Mouse (Mus musculus): ENCODE data around the gene Vegfa.
A peak's percentile ranks its signal among the peaks of the same experiment; 100 is the strongest.

The Vegfa gene

DNA sequence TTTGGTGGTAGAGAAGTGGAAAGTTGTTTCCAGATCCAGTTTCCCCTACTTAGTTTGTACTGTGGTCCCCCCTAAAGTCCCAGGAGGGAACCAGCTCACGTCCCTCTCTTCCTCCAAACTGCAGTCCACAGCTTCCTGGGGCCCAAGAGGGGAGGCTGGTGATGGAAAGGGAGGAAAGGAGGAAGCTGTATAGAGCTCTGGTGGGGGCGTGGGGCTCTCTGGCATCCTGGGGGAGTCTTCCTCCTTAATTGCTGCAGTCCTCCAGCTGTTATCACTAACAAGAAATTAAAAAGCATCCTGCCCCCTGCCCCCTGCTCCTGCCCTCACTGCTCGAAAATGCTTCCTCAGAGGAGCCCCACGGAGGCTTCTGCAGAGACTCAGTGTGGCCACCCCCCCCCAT is 17.4 kb upstream of the Vegfa start:
- no peak for DNase-seq

DNA sequence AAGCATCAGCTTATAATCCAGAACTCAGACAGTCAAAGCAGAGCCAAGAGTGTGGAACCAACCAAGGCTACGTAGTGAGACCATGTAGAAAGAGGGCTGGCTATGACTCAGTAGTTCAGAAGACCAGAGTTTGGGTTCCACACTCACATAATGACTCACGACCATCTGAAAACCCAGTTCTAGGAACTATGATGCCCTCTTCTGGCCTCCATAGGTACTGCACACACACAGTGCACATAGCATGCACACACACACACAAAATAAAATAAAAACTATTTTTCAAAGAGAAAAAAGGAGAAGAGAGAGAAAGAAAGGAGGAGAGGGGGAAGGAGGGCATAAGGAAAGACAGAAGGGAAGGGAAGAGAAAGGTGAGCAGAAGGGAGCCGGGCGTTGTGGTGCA is 16.0 kb upstream of the Vegfa start:
- DNase-seq, result no peak

DNA sequence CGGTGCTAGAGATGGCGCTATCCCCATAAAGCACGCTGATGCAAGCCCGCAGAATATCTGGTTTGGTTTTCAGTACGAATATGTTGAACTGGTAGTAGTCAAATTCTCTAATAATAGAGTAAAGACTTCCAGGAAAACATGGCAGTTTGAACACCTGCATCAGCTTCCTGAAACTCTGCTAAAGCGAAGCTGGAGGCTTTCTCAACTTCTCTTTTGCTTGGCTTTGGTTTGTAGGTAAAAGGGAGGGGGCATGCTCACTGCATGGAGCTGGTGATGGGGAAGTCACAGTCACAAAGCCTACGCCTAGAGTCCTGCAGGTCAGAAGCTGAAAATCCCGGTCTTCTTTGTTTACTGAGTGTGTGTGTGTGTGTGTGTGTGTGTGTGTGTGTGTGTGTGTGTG is 13.6 kb upstream of the Vegfa start:
- DNase-seq, result no peak

DNA sequence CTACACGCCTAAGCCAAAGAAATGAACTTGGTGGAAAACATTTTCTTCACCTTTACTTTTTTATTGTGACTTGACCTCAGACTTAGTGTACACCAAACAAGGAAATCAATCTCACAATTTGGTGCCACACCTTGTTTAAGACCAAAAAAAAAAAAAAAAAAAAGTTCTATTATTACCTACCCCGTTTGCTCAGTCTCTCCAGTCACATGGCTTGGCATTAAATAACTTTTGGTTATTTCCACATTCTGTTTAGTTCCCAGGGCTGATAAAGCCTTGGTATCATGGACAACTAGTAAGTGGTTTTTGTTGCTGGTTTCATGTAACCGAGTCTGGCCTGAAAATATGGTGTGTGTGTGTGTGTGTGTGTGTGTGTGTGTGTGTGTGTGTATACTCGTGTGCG is 12.8 kb upstream of the Vegfa start:
- no peak for DNase-seq

DNA sequence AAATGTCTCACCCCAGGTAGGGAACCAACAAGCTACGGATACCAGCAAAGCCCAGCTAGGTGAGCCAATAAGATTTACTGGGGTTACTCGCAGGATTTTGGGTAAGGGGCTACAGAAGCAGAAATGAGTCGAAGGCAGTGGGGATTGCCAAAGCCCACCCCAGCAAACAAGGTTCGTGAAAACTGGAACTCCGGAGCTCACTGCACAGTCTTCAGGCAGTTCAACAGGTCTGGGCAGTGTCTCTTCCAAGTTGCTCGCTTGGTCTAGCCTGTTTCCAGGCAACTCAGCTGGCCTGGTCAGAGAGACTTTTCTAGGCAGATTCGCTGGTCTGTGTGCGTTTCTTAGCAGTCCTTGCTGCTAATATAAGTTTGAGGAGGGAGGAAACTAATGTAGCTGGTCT is 10.0 kb upstream of the Vegfa start:
- no peak for DNase-seq

DNA sequence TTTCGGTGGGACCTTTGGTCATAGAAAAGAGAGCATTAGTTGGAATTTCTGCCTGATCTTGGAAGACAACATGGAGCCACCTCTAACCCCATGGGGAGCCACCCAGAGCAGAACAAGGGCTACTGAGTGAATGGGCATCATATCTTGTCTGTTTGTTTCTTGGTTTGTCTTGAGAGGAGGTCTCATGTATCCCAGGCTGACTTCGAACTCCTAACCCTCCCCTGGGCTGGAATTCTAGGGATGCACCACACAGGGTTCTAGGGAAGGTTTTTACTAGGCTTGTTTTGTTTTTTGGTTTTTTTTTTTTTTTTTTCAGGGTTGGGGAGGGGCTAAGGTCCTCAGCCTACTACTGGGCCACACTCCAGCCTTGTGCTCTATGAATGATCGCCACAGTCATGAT is 9.5 kb upstream of the Vegfa start:
- no peak for DNase-seq

DNA sequence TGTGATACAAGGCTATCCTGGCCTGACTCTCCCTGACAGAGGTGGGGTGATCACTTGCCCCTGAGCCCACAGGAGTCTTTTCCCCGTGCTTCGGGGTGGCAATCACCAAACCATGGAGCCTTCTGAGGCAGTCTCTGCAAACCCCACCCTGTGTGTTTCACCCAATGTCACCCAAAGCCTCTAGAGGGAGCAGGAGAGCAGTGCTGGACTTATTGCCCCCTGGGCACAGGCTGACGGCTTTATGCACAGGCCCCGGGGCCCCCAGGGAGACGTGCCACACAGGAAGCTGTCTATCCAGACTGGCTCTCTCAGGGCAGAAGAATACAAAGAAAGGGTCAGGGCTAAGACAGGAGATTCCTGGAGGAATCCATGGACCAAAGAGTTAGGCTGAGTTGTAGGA is 9.1 kb upstream of the Vegfa start:
- peak; percentile 65 for DNase-seq

DNA sequence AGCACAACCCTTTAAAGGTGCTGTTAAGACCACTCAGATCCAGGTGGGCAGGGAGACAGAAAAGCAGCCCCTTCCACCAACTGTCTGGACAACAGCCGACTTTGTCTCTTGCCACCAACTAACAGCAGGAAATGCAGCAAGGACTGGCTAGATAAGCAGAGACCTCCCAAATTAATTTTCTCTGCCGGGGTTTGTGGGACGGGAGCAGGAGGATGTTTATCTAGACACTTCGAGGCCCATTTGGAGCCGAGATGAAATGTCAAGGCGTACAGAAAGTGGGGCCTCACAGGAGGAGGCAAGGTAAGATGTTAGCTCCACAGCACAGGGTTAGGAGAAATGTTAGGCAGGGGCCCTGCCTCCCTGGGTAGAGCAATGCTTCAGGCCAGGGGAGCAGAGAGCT is 8.4 kb upstream of the Vegfa start:
- DNase-seq, result no peak

DNA sequence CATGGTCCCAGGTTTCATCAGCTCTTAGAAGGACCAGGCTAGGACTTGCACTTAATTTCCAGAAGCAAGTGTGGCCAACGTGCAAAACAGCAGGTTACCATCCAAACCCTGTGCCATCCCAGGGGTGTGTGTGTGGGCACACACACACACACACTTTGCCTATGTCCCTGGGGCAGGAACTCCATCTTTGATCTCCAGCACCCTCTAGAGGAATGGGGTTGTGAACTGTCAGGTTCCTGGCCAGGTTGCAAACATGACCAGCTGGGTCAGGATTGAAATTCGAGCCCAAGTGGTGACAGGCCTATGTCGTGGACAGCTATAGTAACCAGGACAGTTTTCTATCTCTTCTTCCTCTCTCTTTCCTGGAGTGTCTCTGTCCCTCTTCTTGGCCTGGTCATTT is 6.7 kb upstream of the Vegfa start:
- DNase-seq, result no peak

DNA sequence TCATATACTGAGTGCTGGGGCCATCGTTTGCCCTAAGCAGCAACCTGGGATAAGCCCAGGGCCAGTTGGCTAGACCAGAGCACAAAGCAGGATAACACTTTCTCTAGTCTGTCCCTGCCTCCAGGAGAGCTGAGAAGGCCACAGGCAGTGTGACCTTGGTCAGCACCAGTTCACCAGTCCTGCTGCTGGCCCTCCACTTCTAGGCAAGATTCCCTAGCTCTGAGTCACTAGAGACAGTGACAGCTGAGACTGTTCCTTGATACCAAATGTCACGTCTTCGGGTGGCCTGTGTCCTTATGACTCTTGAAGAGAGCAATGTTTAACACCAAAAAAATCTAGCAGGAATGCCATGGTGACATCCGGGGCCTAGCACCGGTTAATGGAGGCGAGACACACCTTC is 4.2 kb upstream of the Vegfa start:
- DNase-seq, result no peak

DNA sequence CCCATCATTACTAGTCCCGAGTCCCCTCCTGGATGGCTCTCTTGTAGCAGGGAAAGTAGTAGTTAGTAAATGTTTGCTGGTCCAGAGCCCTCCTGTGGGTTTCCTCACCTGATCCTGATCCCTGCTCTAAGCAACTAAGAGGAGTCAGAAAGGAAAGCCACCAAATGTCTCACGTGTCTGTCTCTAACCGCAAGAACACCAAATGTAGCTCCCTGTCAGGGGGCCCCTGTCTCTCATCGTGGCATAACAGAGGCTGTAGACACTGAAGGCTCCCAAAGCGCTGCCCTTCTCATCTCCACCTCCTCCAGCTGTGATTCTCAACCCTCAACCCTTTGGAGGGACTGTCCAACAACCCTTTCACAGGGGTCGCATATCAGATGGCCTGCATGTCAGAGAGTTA is 1.9 kb upstream of the Vegfa start:
- DNase-seq, result no peak

DNA sequence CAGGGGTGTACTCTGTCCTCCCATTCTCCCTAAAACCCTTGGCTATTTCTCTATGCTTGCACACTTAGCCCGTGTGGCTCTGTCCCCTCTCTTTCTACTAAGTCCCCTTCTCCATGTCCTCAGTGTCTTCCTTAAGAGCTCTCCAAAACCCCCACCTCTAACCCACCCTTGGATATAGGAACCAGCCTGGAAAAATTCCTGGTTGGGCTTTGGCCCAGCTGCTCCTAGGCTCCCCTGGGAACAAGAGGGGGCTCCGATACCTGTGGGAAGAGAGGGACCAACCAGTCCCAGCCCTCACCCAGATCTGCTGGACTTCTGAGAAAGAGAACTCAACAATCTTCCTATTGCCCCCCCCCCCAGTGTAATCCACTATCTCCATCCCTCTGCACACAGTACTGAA is 1.4 kb upstream of the Vegfa start:
- no peak for DNase-seq

DNA sequence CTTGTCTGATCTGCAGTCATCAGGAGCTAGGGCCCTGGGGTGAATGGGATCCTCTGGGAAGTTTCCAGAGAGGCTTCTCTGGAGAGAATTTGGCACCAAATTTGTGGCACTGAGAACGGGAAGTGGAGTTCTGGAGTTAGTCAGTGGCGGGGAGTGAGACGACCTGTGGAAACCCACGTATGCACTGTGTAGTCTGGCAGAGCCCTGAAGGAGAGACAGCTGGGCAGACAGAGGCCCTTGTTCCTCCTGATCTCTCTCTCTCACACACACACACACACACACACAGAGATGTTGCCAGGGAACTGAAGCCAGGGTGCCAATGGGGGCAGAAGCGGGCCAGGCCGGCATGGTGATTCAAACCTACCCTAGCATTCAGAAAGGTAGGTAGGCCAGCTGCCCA is 953 bp upstream of the Vegfa start:
- DNase-seq, result no peak

DNA sequence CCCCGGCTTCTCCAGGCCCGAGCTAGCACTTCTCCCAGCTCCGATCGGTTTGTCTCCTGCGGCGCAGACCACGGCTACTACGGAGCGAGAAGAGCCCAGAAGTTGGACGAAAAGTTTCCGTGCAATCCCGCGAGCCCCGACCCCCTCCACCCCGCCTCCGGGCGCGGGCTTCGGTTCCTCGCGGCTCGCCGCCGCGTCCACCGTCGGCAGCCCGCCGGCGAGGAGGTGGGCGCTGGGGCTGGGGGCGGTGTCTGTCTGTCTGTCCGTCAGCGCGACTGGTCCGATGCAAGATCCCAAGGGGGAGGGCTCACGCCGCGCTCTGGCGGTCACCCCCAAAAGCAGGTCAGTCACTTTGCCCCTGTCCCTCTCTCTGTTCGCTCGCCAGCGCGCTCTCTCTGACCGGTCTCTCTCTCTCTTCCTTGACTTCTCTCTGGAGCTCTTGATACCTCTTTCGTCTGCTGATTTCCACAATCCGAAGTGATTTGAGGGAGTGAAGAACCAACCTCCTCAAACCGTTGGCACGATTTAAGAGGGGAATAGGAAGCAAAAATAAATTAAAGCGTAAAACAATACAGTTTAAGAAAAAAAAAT is 453 bp downstream of the Vegfa start:
- DNase-seq, result peak; percentile 72

DNA sequence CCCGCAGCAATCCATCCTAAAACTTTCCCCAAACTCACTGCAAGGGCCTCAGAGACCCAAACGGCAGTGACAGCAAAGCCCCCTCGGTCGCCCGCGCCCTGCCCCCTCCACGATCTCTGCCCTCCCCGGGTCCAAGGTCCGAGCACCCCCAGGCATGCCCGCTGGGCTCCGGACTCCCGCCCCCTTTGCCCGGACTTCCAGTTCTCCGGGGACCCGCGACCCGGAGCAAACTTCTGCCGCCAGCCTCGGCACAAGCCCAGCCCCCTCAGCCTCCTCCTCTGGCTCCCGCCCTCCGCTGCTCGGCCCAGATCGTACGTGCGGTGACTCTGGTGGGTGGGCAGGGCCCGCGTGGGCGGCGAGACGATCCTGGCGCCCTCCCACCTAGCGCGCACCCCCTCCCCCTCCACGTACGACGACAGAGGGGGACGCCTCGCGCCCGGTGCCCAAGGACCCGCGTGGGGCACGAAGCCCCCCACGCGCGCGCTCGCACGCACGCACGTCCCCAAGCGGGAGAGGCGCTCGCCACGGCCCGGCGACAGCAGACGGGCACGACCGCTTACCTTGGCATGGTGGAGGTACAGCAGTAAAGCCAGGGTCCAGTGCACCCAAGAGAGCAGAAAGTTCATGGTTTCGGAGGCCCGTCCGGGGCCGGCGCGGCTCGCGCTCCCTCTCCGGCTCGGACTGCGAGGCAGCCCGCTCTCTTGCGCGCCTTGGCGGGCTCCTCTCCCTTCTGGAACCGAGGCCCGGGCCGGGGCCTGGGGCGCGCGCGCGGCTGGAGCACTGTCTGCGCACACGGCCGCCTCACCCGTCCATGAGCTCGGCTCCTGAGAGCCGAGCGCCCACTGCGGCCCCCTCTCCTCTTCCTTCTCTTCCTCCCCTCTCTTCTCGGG is 1.2 kb downstream of the Vegfa start:
- peak; percentile 81 for DNase-seq

DNA sequence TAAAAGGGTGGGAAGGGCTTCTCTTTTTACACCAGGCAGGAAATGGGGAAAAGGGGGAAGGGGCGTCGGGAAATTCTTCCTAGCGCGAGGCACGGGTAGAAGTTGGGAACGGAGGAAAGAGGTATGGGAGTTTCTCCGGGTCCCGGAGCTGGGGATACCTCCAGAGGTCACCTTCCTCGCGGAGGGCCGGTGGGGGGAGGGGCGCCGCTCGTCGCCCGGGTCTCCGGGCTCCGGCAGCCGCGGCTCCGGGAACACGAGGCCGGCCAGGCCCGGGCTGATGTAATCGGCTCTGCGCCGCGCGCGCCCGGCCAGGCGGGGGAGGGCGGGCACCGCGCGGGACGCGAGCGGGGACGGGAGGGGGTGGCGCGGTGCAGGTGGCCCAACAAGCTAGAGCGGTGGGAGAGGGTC is 1.8 kb downstream of the Vegfa start:
- peak; percentile 73 for DNase-seq

DNA sequence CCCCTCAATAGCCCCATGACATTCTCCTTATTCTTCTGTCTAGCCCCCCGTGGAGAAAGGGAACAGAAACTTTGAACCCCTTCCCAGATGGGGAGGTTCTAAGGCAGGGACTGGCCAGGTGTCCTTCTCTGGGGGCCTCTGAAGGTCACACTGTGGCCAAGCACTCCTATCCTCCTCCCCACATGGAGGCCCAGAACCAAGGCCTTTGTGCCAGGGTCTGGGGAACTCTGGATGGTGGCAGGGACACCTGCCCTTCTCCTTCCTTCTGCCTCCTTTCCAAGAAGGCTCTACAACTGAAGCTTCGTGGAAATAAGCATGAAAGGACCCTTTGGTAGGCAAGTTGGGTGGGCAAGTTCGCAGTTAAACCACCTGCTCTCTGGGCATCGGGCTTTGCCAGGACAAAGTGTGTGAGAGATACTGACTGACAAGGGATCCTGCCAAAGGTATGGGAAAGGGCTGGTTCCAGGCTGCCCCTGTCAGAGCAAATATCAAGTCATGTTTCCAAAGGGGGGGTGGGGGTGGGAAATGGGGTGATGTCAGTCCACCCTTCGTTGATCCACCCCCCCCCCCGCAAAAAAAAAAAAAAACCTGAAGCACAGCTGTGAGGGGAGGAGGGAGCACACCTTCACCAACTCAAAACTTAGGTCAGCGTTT is 2.5 kb downstream of the Vegfa start:
- DNase-seq, result no peak

DNA sequence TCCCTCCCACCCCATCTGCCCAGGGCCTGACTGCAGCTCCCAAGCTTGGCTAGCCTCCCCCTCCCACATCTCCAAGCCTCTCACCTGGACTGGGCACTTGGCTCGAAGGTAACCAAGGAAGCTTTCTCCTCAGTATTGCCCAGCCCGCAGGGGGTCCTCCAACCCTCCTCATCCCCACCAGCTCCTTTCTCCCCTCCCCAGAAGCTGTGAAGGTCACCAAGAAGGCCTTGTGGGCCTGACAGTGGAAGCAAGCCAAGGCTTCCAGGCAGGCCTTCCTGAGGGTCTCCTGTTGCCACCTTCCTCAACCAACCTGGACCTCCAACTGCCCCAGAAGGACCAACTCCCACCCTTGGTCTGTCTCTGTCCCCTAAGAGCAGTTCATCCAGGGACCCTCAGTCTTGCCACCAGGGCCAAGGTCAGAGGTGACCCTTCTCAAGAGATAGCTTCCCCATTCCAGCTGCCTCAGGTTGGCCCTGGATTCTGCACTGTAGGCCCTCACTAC is 3.1 kb downstream of the Vegfa start:
- DNase-seq, result no peak

DNA sequence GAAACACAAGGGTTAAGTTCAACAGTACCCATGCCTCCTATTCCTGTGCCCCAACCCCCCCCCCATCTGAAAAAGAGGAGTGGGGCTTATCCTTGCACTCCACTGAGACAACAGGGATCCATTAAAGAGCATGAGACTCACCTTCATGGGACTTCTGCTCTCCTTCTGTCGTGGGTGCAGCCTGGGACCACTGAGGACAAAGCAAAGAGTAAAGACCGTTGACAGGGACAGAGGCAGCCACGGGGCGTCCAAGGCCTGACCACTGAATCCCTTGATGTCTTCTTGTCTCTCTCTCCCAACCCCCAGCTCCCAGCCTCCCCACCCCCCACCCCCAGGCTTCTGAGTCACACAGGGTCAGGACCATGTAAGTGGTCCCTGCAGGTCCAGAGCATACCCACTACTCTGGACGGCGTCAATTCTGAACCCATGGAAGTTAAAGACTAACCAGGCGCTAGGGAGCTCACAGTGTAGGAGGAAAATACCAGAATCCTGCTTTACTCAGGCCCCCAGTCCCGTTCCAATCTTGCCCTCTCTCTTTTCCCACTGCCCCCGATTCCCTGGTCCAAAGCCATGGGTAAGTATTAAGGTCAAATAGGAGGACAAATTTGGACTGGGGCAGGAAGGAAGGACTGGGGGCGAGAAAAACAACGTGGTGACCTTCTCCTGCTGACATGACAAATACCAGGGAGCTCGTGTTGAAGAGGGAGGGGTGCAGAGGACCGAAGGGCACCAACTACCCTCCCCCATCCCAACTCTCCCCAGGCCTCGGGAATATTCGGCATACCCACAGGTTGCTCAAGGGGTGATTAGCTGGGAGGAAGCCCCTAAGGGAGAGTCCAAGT is 3.7 kb downstream of the Vegfa start:
- DNase-seq, result no peak

DNA sequence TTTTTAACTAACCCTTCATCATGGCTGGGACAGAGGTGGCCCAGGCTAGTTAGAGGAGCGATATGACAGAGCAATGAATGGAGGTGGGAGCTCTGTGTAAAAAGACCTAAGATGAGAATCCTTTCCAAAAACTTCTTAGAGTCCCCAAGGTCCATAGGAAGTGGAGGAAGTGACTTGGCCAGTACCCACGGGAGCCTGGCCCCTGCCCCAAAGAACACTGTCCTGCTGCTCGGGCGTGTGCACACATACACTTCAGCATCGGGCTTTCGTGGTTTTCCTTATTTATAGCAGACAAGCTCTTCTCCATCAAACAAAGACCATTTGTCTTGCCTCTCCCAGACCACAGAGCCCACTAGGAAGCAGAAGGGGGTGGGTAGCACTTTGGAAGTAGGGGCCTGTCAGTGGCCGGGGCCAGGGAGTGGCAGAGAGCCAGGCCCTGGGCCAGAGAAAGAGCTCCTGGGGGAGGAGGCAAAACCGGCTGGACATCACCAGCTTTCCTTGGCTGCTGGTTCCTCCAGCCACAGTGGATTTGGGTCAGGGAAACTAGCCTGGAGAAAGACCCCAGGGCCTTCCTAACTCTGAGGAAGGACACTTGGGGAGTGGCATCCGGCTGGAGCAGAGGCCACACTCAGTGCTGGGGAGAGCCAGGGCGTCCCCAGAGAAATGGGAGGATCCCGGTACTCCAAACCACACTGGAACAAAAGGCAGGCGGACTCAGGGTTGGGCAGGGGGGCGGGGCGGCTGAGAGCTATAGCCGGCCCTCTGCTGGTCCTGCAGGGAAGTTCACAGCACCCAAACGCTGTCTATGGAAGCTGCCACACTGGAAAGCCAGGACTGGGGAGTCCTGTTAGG is 4.9 kb downstream of the Vegfa start:
- peak; percentile 71 for DNase-seq

DNA sequence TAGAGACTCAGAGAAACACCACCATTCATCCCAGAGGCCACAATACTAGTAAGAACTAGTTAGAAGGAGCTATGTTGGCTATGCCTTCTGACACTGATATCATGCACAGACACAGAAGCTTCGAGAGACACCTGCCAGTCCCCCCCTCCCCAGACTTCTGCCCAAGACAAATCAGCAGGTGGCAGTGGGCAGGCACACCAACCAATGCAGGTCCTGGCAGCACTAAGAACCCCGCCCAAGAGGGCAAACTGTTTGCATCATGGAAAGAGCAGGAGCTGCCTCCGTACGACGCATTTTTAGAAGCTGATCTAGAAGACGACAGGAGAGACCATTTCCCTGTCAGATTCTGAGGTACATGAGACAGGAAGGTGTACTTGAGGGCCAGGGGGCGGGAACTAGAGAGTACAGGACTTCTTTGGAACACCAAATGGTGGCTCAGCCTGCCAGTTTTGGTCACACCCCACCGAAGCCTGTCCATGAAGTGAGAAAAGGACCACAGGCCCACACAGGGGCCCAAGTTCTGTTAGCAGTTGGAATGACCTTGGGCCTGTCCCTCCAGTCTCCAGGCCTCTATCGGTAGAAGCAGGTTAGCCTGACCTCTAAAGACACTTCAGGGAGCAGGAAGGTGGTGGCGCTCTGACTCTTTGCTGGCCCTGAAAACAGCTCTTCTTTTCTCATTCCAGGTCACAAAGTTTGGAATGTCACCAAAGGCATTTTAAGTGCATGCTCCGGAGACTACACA is 6.1 kb downstream of the Vegfa start:
- DNase-seq, result no peak

All from liver (tissue).